Mouse (Mus musculus): Measurements from ENCODE around the gene Ldb3. TPM values are rescaled to one million over a fixed set of nuclear protein-coding genes. Genes with fewer than 3 reads are reported as not detected.

Ldb3 gene
- total RNA-seq, 2 experiments from 2014 or later, result 2.0 to 2.4 TPM

- intact Hi-C loops (cut with DNase I), result no loop called here
These were observed 94.8 kb downstream of the Ldb3 start for GRCm38 (mm10) chr14:34493682-34494081.

DNA sequence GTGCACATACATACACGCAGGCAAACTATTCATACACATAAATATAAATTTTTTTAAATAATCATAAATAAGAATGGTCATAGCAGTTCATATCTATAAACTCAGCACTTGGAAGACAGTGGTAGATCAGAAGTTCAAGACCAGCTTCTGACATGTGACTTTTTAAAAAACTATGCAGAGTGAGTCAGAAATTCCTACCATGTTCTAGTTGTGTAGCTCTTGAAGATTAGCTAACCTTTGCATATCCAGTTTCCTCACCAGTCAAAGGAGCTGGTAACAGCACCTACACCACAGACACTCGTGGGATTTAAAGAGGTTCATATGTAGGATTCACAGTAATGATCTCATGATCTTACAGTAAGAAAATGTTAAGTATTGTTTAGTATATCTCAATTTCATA lies 95.8 kb downstream of the Ldb3 start:
- no peak for DNase-seq (ENCODE audit: low spot score in 2 of 2)
- intact Hi-C loops (cut with DNase I), result no loop called here

More at GRCm38 (mm10) chr14:34493682-34494081, 94.8 kb downstream of the Ldb3 start:
- DNase-seq (ENCODE audit: low spot score in 2 of 2), result no peak

DNA sequence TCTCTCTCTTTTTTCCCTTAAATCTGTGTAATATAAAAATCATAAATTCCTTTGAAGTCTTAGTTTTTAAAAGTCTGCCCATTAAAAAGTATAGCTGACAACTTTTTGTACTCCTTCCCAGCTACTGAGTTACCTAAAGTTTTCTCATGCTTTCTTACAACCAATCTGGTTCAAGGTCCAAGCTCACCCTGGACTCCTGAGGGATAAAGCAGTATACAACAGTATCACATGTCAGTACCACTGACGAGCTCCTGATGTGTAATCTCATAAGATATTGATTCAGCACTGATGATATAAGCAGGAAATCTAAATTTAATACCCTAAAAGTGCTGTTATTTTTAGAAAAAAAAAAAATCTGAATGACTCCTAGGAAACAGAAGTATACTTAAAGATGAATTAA lies 97.5 kb downstream of the Ldb3 start:
- no peak for DNase-seq (ENCODE audit: low spot score in 2 of 2)
- intact Hi-C loops (cut with DNase I), result no loop called here

DNA sequence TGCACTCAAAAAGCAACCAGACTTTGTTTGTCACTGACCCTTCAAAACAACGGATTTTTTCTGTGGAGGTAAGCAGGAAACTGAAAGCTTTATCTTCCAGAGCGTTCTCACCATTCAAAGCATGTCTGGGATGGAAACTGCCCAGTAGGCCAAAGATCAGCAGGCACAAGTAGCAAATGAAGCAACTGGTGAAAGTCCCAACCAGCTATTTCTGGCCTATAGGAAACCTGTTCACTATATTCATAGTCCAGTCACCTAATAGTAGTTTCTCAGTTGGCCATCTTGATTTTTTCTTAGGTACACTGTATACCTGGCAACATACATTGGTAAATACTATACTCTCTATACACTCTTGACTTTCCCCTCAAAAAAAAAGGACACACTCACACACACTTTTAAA lies 98.6 kb downstream of the Ldb3 start:
- DNase-seq (ENCODE audit: low spot score in 2 of 2), result no peak
- intact Hi-C loops (cut with DNase I), result no loop called here

GRCm38 (mm10) chr14:34486169-34486568 lies 102.3 kb downstream of the Ldb3 start:
- intact Hi-C loops (cut with DNase I), result no loop called here
- DNase-seq (ENCODE audit: low spot score in 2 of 2), result no peak

DNA sequence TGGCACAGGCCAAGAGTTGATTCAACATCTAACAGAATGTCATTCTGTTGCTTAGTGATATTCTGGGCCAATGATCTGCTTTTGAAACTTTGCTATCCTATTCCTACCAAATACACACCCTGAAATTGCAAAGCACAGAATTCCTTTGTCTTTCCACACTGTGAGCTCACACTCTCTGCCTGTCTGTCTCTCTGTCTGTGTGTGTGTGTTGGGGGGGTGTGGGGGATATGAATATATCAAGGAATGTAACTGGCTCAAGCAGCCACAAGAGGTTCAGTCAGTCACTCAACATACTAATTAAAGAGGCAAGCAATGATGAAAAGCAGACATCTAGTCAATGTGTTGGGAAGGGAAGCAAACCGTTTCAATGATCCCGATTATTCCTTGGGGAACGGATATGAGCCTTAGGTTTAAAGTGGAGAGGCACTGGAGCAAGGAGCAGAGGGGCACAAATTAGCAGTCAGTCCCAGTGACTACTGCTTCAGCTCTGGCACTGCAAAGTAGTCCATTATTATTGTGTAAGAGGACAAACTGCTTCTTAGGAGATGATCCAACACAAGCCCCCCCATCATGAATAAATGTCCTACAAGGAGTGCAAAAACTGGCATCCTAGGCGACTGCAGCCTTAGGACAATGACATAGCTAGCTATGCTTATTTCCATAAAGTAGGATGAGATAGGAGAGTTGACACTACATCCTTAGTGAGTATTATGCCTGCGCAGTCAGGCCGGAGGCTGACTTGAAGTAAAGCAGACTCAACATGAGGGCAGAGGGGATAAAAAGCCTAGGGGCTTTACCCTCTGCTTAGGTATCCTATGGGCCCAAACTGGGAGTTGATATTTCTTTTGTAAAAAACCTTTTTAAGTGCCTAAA lies 104.8 kb downstream of the Ldb3 start:
- intact Hi-C loops (cut with DNase I), result no loop called here
- DNase-seq (ENCODE audit: low spot score in 2 of 2), result no peak

Other genes starting within 250 kb of the Ldb3 start
- not detected for gene Fam25c, start 233.2 kb downstream of the Ldb3 start, total RNA-seq (2021)
- 1 to 10 TPM; 2.4 to 4.4 TPM for gene Sncg, start 213.9 kb downstream of the Ldb3 start, total RNA-seq (2021)
- 1 to 10 TPM; 3.6 to 4.2 TPM for gene Mmrn2, start 213.2 kb downstream of the Ldb3 start, total RNA-seq (2021)
- 10 to 100 TPM; 33.5 to 35.0 TPM for gene Bmpr1a, start 85.3 kb downstream of the Ldb3 start, total RNA-seq (2021)
- gene 9230112D13Rik, start 65.9 kb downstream of the Ldb3 start, total RNA-seq (2021), result not detected
- not detected for gene Opn4, start 11.5 kb upstream of the Ldb3 start, total RNA-seq (2021)
- gene Wapl, start 85.2 kb upstream of the Ldb3 start, total RNA-seq (2021), result 10 to 100 TPM; 42.7 to 45.5 TPM
- gene Grid1, start 231.4 kb upstream of the Ldb3 start, total RNA-seq (2021), result 10 to 100 TPM; 47.6 to 50.6 TPM

Data from left cerebral cortex, postnatal 25 days (tissue).